ENCODE assay signal across 7 mouse cellular contexts in the genomic region with DNA sequence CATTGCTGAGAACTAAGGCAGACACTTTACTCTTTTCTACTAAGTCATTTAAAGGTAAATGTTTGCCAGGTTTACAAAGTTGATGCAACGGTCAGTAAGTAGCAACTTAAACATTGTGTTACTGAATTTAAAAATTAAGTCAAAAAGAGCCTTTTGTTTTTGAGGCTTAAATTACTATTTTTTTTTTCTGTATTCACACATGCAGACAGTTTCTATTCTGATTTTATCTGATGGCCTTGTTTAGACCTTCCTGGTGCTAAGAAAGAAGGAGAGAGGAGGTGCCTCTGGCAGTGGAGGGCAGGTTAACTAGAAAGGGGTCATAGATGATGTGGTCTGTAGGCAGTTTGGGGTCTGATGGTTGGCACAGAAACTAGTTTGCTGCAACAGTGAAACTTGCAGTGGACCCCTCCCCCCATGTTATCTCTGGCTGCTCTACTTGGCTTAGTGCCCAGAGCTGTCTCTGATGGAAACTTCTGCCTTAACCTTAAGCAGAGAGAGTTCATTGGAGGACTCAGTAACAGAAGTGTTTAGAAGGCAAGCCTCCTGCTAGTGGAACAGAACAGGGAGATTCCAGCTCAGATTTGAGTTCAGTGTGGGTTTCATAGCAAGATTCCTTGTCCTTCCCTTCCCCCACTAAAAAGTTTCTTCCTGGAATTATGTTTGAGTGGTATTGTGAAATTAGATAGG. TPM values are rescaled to one million over a fixed set of nuclear protein-coding genes. Genes with fewer than 3 reads are reported as not detected.
DNase-seq lines count a peak whose midpoint lies in the region; ATAC-seq and TF ChIP-seq lines count a peak whose summit lies in the region.

No protein-coding gene starts in this region.

- no peak; the same call in 1 of the 2 replicates for ATAC-seq in heart, embryonic 11.5 days (replicated peaks; ENCODE audit: insufficient number of reproducible peaks, low FRiP score, low TSS enrichment)
- no peak for ATAC-seq in kidney, postnatal 0 days (replicated peaks; ENCODE audit: low FRiP score, low read depth)
- peak; percentile 58 for ATAC-seq in megakaryocyte-erythroid progenitor cell, adult 5-6 weeks (replicated peaks; ENCODE audit: low FRiP score, low TSS enrichment, poor library complexity, severe bottlenecking)

- no peaks in the 10 kb centered on the region for H3K27me3 ChIP-seq in heart, embryonic 11.5 days (ENCODE audit: control insufficient read depth, insufficient read depth, low read length)
- no peaks in the 10 kb centered on the region for H3K27me3 ChIP-seq in kidney, postnatal 0 days (ENCODE audit: insufficient read depth, low read length)

- H3K27ac ChIP-seq in heart, embryonic 11.5 days (ENCODE audit: low read depth, low read length) = peak overlapping the region; percentile 22; the same call in 1 of the 2 replicates
- peak overlapping the region; percentile 40; the same call in 1 of the 2 replicates for H3K27ac ChIP-seq in kidney, postnatal 0 days

- peaks cover 65% of the 10 kb centered on the region for H3K4me1 ChIP-seq in heart, embryonic 11.5 days (ENCODE audit: control insufficient read depth, insufficient read depth, low read length)
- peaks cover 33% of the 10 kb centered on the region for H3K4me1 ChIP-seq in kidney, postnatal 0 days (replicated peaks; ENCODE audit: insufficient read depth, low read length)

- no peak for TF ChIP-seq CTCF in kidney, postnatal 0 days (IDR thresholded peaks at IDR 0.05; ENCODE audit: low read depth)

- H3K4me2 ChIP-seq in heart, embryonic 11.5 days = peak overlapping the region; percentile 58
- 0 out of 2 replicates have a peak overlapping the region, but pooled peaks have one; percentile 5 for H3K4me2 ChIP-seq in kidney, postnatal 0 days (ENCODE audit: low read length)

- no peak overlapping the region for H3K4me3 ChIP-seq in heart, embryonic 11.5 days (ENCODE audit: low read depth, low read length)
- H3K4me3 ChIP-seq in kidney, postnatal 0 days (replicated peaks; ENCODE audit: low read depth, low read length) = no peak overlapping the region

- no peaks in the 10 kb centered on the region for H3K36me3 ChIP-seq in heart, embryonic 11.5 days (ENCODE audit: control insufficient read depth, insufficient read depth, low read length)
- H3K36me3 ChIP-seq in kidney, postnatal 0 days (ENCODE audit: insufficient read depth, low read length) = no peaks in the 10 kb centered on the region

- 48% methylated on average over 1 of the region's 1 CpGs for WGBS in heart, embryonic 11.5 days (ENCODE audit: insufficient replicate concordance)
- WGBS in kidney, postnatal 0 days = 18% methylated on average over 1 of the region's 1 CpGs

- H3K9ac ChIP-seq in heart, embryonic 11.5 days (ENCODE audit: low read depth, low read length) = no peak overlapping the region
- no peak overlapping the region for H3K9ac ChIP-seq in kidney, postnatal 0 days (ENCODE audit: low read depth, low read length)

- no peaks in the 10 kb centered on the region for H3K9me3 ChIP-seq in heart, embryonic 11.5 days (replicated peaks; ENCODE audit: control insufficient read depth, low read length)
- no peaks in the 10 kb centered on the region for H3K9me3 ChIP-seq in kidney, postnatal 0 days (replicated peaks; ENCODE audit: low read length)

- DNase-seq in right cerebral cortex, postnatal 4 days = peak; percentile 22
- no peak for DNase-seq in right cerebral cortex, adult 2 months (ENCODE audit: low spot score in 2 of 2)
- peak; percentile 44 for DNase-seq in brain, adult 2 months (ENCODE audit: low read depth, low spot score)
- peak; percentile 84 for DNase-seq in kidney, postnatal 0 days (ENCODE audit: low spot score)
- peak; percentile 48 to 58 for DNase-seq in thymus, postnatal 36 days

RNA-seq across cellular contexts. Expression of gene Zfand3, which starts 23.0 kb away (rescaled TPM):
- 49.5 and 51.4 TPM in 2 replicates for polyA plus RNA-seq in heart, embryonic 11.5 days (2014; fragmentation: Nextera tagmentation; extraction: Ambion mirVana)
- 55.5 and 63.5 TPM in 2 replicates for polyA plus RNA-seq in kidney, postnatal 0 days (2015; fragmentation: Nextera tagmentation; extraction: Ambion mirVana)
- 9.5 and 41.5 TPM in 2 replicates for total RNA-seq in megakaryocyte-erythroid progenitor cell, adult 5-6 weeks (2014; fragmentation: Nextera tagmentation)
- 4.9 and 11.4 TPM in 2 replicates for total RNA-seq in megakaryocyte-erythroid progenitor cell, adult 5-6 weeks (2017)

RNA-seq across cellular contexts. Expression of gene Mdga1, which starts 57.6 kb away (rescaled TPM):
- polyA plus RNA-seq in heart, embryonic 11.5 days (2014; fragmentation: Nextera tagmentation; extraction: Ambion mirVana) = 1.7 and 1.8 TPM in 2 replicates
- 1.3 and 1.7 TPM in 2 replicates for polyA plus RNA-seq in kidney, postnatal 0 days (2015; fragmentation: Nextera tagmentation; extraction: Ambion mirVana)
- total RNA-seq in megakaryocyte-erythroid progenitor cell, adult 5-6 weeks (2014; fragmentation: Nextera tagmentation) = 7.3 and 13.7 TPM in 2 replicates
- total RNA-seq in megakaryocyte-erythroid progenitor cell, adult 5-6 weeks (2017) = 5.4 and 14.4 TPM in 2 replicates

Comparison
In these comparisons a context has a peak if more than half of its experiments do, and no peak if none do; other contexts are left out.
1. DNase-seq: peak in right cerebral cortex, postnatal 4 days (single experiment), brain, adult 2 months (single experiment), kidney, postnatal 0 days (single experiment) and thymus, postnatal 36 days (2 of 2); none in right cerebral cortex, adult 2 months (0 of 2).